Mouse (Mus musculus) thymus, postnatal 10 days (tissue): ENCODE data around the gene Pbxip1.

ENCODE experiments used
- DNase-seq, 2 experiments: peaks; one replicate each; pipeline ENCODE4 v3.0.0; 2021; ENCODE audit warnings: low spot score in 2 of 2

Gene Pbxip1

GRCm38 (mm10) chr3:89484766-89485524, 48.4 kb downstream of the Pbxip1 start:
- DNase-seq = peak; percentile 60 to 84

- no peak for DNase-seq
Measured at GRCm38 (mm10) chr3:89486111-89486510, 49.6 kb downstream of the Pbxip1 start.

- no peak for DNase-seq
Measured at GRCm38 (mm10) chr3:89486916-89487702, 50.6 kb downstream of the Pbxip1 start.

GRCm38 (mm10) chr3:89490790-89491189, 54.3 kb downstream of the Pbxip1 start:
- DNase-seq = no peak

- no peak for DNase-seq
Measured at GRCm38 (mm10) chr3:89491559-89491958, 55.1 kb downstream of the Pbxip1 start.

GRCm38 (mm10) chr3:89492701-89493151, 56.2 kb downstream of the Pbxip1 start:
- DNase-seq = no peak

GRCm38 (mm10) chr3:89494630-89495029, 58.1 kb downstream of the Pbxip1 start:
- DNase-seq = no peak

- DNase-seq = no peak
Measured at GRCm38 (mm10) chr3:89496366-89496765, 59.9 kb downstream of the Pbxip1 start.

- no peak for DNase-seq
Measured at GRCm38 (mm10) chr3:89499696-89500095, 63.2 kb downstream of the Pbxip1 start.
